Mouse (Mus musculus): ENCODE measurements around the gene Borcs7. TPM values are rescaled to one million over a fixed set of nuclear protein-coding genes. Genes with fewer than 3 reads are reported as not detected.

The Borcs7 gene
- polyA plus RNA-seq, 1 experiment from 2014 or later = 17.5 TPM

GRCm38 (mm10) chr19:46752235-46752634 is 62.5 kb downstream of the Borcs7 start:
- Histone ChIP-seq H3K4me2 (no peak overlapping the region), H3K4me3 (replicated peaks) (no peak overlapping the region), H3K27ac (no peak overlapping the region), H3K9me3 (replicated peaks) (no peaks in the 10 kb centered on the region), H3K27me3 (no peaks in the 10 kb centered on the region), H3K9ac (no peak overlapping the region), H3K4me1 (no peaks in the 10 kb centered on the region), H3K36me3 (no peaks in the 10 kb centered on the region)
- 91% methylated on average over 5 of the region's 5 CpGs for WGBS
- no peak for ATAC-seq (replicated peaks; ENCODE audit: low FRiP score)

Other genes with a start within 250 kb of the Borcs7 start
- 24.6 and 28.7 TPM in 2 replicates for gene Trim8, start 188.2 kb upstream of the Borcs7 start, polyA plus RNA-seq (2015; fragmentation: Nextera tagmentation; extraction: Ambion mirVana)
- 143 and 145 TPM in 2 replicates for gene Arl3, start 116.7 kb upstream of the Borcs7 start, polyA plus RNA-seq (2015; fragmentation: Nextera tagmentation; extraction: Ambion mirVana)
- 32.9 and 33.0 TPM in 2 replicates for gene Sfxn2, start 116.5 kb upstream of the Borcs7 start, polyA plus RNA-seq (2015; fragmentation: Nextera tagmentation; extraction: Ambion mirVana)
- gene Wbp1l, start 90.8 kb upstream of the Borcs7 start, polyA plus RNA-seq (2015; fragmentation: Nextera tagmentation; extraction: Ambion mirVana) = 46.4 and 51.3 TPM in 2 replicates
- 0.12 and 0.79 TPM in 2 replicates for gene Cyp17a1, start 16.7 kb upstream of the Borcs7 start, polyA plus RNA-seq (2015; fragmentation: Nextera tagmentation; extraction: Ambion mirVana)
- 45.6 and 47.0 TPM in 2 replicates for gene As3mt, start 17.6 kb downstream of the Borcs7 start, polyA plus RNA-seq (2015; fragmentation: Nextera tagmentation; extraction: Ambion mirVana)
- gene Cnnm2, start 71.7 kb downstream of the Borcs7 start, polyA plus RNA-seq (2015; fragmentation: Nextera tagmentation; extraction: Ambion mirVana) = 6.1 and 7.9 TPM in 2 replicates